Mouse (Mus musculus) heart, embryonic 11.5 days (tissue): ENCODE results near the gene Neurl1a. TPM values are rescaled to one million over a fixed set of nuclear protein-coding genes. Genes with fewer than 3 reads are reported as not detected.

Experiments
- ATAC-seq: fragments of 200-750 bp; cut with Nextera tagmentation; replicated peaks from 2 replicates; pipeline ENCODE4 v1.8.0; 2017; ENCODE audit warnings: moderate library complexity; ENCODE audit not compliant: insufficient number of reproducible peaks, low FRiP score, low TSS enrichment
- H3K27ac ChIP-seq: fragments of 300-500 bp; sonication (generic); 2 replicates; pipeline ENCODE4 v1.5.1; 2014; ENCODE audit warnings: mild to moderate bottlenecking, low read depth, low read length
- H3K27me3 ChIP-seq: fragments of 300-500 bp; sonication (generic); 2 replicates; pipeline ENCODE4 v1.6.1; 2014; ENCODE audit warnings: mild to moderate bottlenecking, low read length, mixed read lengths; ENCODE audit not compliant: control insufficient read depth, insufficient read depth
- H3K36me3 ChIP-seq: fragments of 300-500 bp; sonication (generic); 2 replicates; pipeline ENCODE4 v1.6.1; 2014; ENCODE audit warnings: mild to moderate bottlenecking, low read length, moderate library complexity, mixed read lengths; ENCODE audit not compliant: control insufficient read depth, insufficient read depth
- H3K4me1 ChIP-seq: fragments of 300-500 bp; sonication (generic); 2 replicates; pipeline ENCODE4 v1.6.1; 2014; ENCODE audit warnings: low read length; ENCODE audit not compliant: control insufficient read depth, insufficient read depth
- H3K4me2 ChIP-seq: fragments of 300-500 bp; sonication (generic); 2 replicates; pipeline ENCODE4 v1.6.1; 2014; ENCODE audit warnings: mild to moderate bottlenecking, moderate library complexity
- H3K4me3 ChIP-seq: fragments of 300-500 bp; sonication (generic); 2 replicates; pipeline ENCODE4 v1.5.1; 2014; ENCODE audit warnings: low read depth, low read length
- H3K9ac ChIP-seq: fragments of 300-500 bp; sonication (generic); 2 replicates; pipeline ENCODE4 v1.6.1; 2014; ENCODE audit warnings: mild to moderate bottlenecking, low read depth, low read length, moderate library complexity
- H3K9me3 ChIP-seq: fragments of 300-500 bp; sonication (generic); replicated peaks from 2 replicates; pipeline ENCODE4 v1.6.1; 2016; ENCODE audit warnings: low read length; ENCODE audit not compliant: control insufficient read depth
- WGBS: fragments of 180-500 bp; shearing (Covaris S2); extraction: QIAGEN DNeasy Blood & Tissue Kit; methylation state at CpG from one replicate; pipeline ENCODE4 v1.1.7; 2014; ENCODE audit not compliant: insufficient replicate concordance; 5-methylcytosine and 5-hydroxymethylcytosine counted together
- polyA plus RNA-seq: library from polyadenylated mRNA; unstranded; fragments of >200 nt; fragmentation: Nextera tagmentation; extraction: Ambion mirVana; gene quantifications from 2 replicates; pipeline ENCODE4 v1.2.1, GENCODE M21; 2014

Gene Neurl1a
- polyA plus RNA-seq, 1 experiment from 2014 or later = 3.2 TPM

DNA sequence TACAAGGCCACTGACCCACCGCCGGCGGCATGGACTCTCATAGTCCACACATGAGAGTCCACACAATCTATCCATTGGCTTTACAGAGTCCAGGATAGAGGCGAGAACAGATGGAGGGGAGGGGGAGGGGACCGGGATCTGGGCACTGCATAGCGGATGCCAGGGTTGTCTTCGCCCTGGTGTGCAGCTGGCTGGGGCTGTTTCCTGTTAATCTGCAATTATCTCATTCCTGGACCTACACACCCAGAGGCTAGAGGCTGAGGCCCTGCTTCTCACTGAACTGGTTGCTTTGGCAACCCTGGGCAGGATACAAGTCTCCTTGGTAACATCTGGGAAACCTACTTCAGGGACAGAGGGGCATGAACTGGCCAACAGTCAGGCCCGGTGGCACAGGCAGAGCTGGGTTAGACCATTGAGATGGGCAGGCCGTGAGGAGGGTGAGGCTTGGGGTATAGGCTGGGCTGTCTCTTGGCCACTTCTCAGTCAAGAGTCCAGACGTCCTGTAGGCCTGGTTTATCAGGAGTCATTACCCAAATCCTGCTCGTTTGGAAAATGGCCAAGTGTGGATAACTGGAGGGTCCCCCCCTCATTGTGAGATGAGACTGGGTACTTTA lies 10.0 kb downstream of the Neurl1a start:
- no peaks in the 10 kb centered on the region for H3K36me3 ChIP-seq
- no peaks in the 10 kb centered on the region for H3K9me3 ChIP-seq
- no peak overlapping the region for H3K4me2 ChIP-seq
- H3K27ac ChIP-seq = no peak overlapping the region
- WGBS = 68% methylated on average over 11 of the region's 11 CpGs
- H3K4me1 ChIP-seq = peaks cover 5% of the 10 kb centered on the region; the same call in 1 of the 2 replicates
- H3K9ac ChIP-seq = no peak overlapping the region
- H3K27me3 ChIP-seq = no peaks in the 10 kb centered on the region
- H3K4me3 ChIP-seq = no peak overlapping the region
- 0 out of 2 replicates have a peak, but pooled peaks have one; percentile 31 for ATAC-seq

DNA sequence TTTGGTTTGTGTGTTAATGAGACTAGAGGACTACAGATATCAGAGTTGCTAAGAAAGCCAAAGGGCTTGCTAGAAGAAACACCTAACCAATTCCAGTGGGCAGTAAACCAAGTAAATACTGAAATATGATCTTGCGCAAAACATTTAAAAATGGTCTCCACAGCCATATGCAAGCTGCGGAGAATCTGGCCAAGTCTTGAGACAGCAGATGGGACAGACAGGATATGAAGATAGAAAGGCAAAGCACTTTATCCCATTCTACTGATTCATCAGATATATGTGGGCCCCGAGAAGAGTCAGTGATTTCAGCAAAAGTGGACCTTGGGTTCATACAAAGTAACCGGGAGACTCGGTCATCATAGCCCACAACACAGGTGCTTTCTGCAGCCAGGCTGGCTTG lies 13.5 kb downstream of the Neurl1a start:
- Histone ChIP-seq H3K4me3 (no peak overlapping the region), H3K4me1 (peaks cover 5% of the 10 kb centered on the region; the same call in 1 of the 2 replicates), H3K9ac (no peak overlapping the region), H3K27ac (no peak overlapping the region), H3K9me3 (no peaks in the 10 kb centered on the region), H3K4me2 (no peak overlapping the region), H3K27me3 (no peaks in the 10 kb centered on the region), H3K36me3 (no peaks in the 10 kb centered on the region)
- no peak for ATAC-seq
- 86% methylated on average over 5 of the region's 5 CpGs for WGBS

DNA sequence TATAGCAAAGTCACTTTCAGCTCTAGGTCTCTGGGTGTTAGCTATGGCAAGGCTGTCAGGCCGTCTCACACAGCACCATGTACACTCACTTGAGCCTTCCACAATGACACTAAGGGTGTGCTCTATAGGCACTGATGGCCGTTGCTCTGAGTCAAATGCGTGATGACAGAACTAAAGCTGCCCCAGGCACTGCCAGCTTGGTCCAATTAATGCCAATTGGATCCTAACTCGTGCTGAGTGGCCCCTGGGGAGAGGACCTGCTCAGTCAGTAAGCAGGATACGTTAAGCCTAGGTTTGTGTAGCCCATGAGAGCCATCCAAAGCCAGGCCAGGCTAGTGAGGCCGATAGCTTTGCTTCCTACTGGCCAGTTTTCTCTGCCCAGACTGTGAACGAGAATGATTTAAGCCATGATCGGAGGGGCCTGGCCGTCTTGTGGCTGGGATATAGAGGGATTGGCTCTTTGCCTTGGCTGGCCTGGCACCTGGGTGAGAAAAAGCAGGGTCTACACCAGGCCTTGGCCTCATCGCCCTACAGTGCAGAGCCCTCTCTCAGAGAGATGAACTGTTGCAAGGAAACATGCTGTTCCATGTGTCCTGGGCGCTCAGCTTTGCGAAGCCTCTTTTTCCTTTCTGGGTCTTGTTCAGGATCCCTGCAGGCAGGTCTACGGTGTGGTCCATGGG lies 20.2 kb downstream of the Neurl1a start:
- WGBS = 76% methylated on average over 13 of the region's 13 CpGs
- ATAC-seq = no peak
- Histone ChIP-seq H3K4me2 (no peak overlapping the region), H3K27me3 (0 out of 2 replicates have a peak, but pooled peaks cover 3% of the 10 kb centered on the region), H3K9ac (no peak overlapping the region), H3K4me1 (peaks cover 4% of the 10 kb centered on the region; the same call in 1 of the 2 replicates), H3K4me3 (no peak overlapping the region), H3K9me3 (no peaks in the 10 kb centered on the region), H3K27ac (no peak overlapping the region), H3K36me3 (no peaks in the 10 kb centered on the region)

DNA sequence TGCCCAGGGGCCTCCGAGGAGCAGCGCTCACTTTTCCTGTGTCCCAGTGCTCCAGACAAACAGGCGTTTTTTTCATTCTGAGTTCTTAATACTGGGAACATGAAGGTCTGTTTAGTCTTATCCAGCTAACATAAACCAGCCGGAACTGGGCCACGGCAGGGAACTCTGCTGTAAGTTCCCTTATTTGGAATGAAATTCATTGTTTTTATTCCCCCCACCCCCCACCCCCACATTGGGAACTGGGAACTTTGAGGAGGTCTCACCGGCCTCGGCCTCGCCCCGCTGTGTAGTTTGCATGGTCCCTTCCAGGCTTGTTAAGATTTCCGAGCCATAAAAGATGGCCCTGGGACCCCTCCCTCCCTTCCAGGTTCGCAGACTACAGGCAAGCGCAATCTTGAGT lies 23.4 kb downstream of the Neurl1a start:
- H3K9ac ChIP-seq = no peak overlapping the region
- 0 out of 2 replicates have a peak, but pooled peaks cover 3% of the 10 kb centered on the region for H3K27me3 ChIP-seq

DNA sequence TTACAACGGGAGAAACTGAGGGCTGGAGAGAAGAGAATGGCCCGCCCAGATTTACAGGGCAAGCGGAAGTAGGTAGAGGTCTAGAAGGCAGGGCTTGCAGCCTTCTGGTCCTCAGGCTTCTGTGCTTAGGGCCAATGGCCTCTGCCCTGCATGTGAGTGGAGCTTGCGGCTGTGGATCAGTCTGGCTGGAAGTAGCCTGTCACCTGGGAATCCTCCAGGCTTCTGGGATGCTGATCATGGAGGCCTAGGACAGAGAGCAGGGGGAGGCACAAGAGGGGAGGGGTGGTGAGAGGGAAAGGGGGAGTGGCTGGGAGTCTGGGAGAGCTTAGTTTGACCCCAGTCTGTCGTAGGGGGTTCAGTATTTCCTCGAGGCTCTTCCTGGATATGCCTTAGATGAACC lies 23.8 kb downstream of the Neurl1a start:
- Histone ChIP-seq H3K9me3 (no peaks in the 10 kb centered on the region), H3K9ac (no peak overlapping the region), H3K4me1 (peaks cover 4% of the 10 kb centered on the region; the same call in 1 of the 2 replicates), H3K4me3 (no peak overlapping the region), H3K36me3 (no peaks in the 10 kb centered on the region), H3K4me2 (no peak overlapping the region), H3K27ac (no peak overlapping the region), H3K27me3 (0 out of 2 replicates have a peak, but pooled peaks cover 3% of the 10 kb centered on the region)
- 52% methylated on average over 6 of the region's 6 CpGs for WGBS
- ATAC-seq = no peak

More for the DNA sequence above, 23.4 kb downstream of the Neurl1a start:
- no peaks in the 10 kb centered on the region for H3K36me3 ChIP-seq
- no peak overlapping the region for H3K4me3 ChIP-seq
- peak overlapping the region; percentile 41; the same call in 1 of the 2 replicates for H3K27ac ChIP-seq
- no peaks in the 10 kb centered on the region for H3K9me3 ChIP-seq
- H3K4me2 ChIP-seq = no peak overlapping the region
- H3K4me1 ChIP-seq = peaks cover 4% of the 10 kb centered on the region; the same call in 1 of the 2 replicates
- 53% methylated on average over 12 of the region's 12 CpGs for whole genome bisulfite sequencing
- no peak for ATAC-seq

DNA sequence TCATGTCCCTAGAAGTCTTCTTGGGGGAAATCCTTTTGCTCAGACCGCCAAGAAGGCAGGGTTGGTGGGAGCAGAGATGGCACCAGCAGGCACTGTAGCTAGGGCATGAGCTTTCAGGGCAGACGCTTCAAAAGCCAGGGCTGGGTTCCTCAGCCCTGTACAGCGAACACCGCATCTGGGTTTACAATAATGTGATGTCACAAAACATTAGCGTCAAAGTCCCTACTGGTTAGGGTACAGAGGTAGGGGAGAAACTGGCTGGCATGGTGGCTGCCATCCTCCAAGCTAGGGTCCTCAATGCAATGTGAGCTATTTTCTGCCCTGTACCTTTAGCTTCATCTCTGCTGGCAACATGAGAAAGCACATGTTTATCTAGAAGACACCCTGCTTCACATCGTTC lies 24.4 kb downstream of the Neurl1a start:
- H3K9ac ChIP-seq = no peak overlapping the region
- 89% methylated on average over 6 of the region's 6 CpGs for WGBS
- peaks cover 4% of the 10 kb centered on the region; the same call in 1 of the 2 replicates for H3K4me1 ChIP-seq
- H3K27ac ChIP-seq = no peak overlapping the region
- no peak overlapping the region for H3K4me3 ChIP-seq
- 0 out of 2 replicates have a peak, but pooled peaks cover 3% of the 10 kb centered on the region for H3K27me3 ChIP-seq
- H3K36me3 ChIP-seq = no peaks in the 10 kb centered on the region
- no peak for ATAC-seq
- no peak overlapping the region for H3K4me2 ChIP-seq
- H3K9me3 ChIP-seq = no peaks in the 10 kb centered on the region

DNA sequence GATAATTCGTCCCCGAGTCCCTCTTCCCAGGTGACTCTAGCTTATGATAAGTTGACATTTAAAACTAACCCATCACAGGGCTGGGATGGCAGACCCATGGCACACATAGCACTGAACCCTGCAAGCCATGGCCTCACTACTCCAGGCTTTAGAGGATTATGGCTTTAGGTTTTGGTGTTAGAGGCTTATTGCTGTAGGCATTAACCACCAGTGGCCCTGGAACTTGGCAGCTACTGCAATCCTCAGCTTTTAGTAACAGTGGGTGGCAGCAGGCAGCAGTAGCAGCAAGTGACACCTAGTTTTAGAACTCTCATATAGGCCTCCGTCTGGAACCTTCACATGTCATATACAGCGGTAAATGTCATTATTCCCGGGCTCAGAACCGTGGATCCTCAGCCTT lies 26.0 kb downstream of the Neurl1a start:
- no peak for ATAC-seq
- Histone ChIP-seq H3K9me3 (no peaks in the 10 kb centered on the region), H3K27me3 (0 out of 2 replicates have a peak, but pooled peaks cover 3% of the 10 kb centered on the region), H3K4me2 (no peak overlapping the region), H3K4me1 (peaks cover 4% of the 10 kb centered on the region; the same call in 1 of the 2 replicates), H3K9ac (no peak overlapping the region), H3K36me3 (no peaks in the 10 kb centered on the region), H3K27ac (no peak overlapping the region), H3K4me3 (no peak overlapping the region)
- WGBS = 77% methylated on average over 6 of the region's 6 CpGs

DNA sequence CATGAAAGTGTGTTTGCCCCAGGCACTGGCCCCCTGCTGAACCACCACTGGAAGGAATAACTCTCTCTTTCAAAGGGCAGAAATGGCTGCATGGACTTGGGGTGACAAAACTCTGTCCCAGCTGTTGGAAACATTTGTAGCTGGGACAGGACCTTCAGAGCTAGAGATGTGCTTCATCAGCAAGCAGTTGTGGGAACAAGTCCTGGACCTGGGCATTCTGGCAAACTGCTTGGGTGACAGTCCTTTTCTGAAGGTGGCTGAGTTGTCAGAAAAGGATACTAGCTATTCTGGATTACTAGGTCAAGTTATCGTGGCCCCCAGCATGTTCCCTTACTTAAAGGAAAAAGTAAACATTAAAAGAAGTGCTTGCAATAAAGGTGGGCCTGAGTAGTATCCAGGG lies 27.5 kb downstream of the Neurl1a start:
- Histone ChIP-seq H3K4me3 (no peak overlapping the region), H3K4me1 (peaks cover 4% of the 10 kb centered on the region; the same call in 1 of the 2 replicates), H3K4me2 (no peak overlapping the region), H3K27ac (no peak overlapping the region), H3K9ac (no peak overlapping the region), H3K27me3 (no peaks in the 10 kb centered on the region), H3K36me3 (no peaks in the 10 kb centered on the region), H3K9me3 (no peaks in the 10 kb centered on the region)
- 69% methylated on average over 1 of the region's 1 CpGs for WGBS
- ATAC-seq = no peak
